Mouse (Mus musculus) CD4-positive, CD25-positive, alpha-beta regulatory T cell (primary cell): Measurements from ENCODE around the gene Fam136a. TPM values are rescaled to one million over a fixed set of nuclear protein-coding genes. Genes with fewer than 3 reads are reported as not detected.

ENCODE experiments used
- polyA plus RNA-seq: library from polyadenylated mRNA; unstranded; fragments of 100-300 nt; shearing (Covaris generic); gene quantifications from one replicate; pipeline ENCODE4 v1.2.1, GENCODE M21; 2017

Gene Fam136a
- polyA plus RNA-seq: 46.0 TPM

GRCm38 (mm10) chr6:86365371-86366124 lies at the start of gene Fam136a:
Gene Fam136a, plus strand, starts transcription at chr6:86365646.

GRCm38 (mm10) chr6:86370764-86371339 lies 5.4 kb downstream of the Fam136a start, which contains the start of gene Snrpg:
Gene Snrpg, plus strand, starts transcription at chr6:86371304.

GRCm38 (mm10) chr6:86396581-86397256 lies 31.3 kb downstream of the Fam136a start, which contains the start of gene Pcyox1:
Gene Pcyox1, minus strand, starts transcription at chr6:86397154.

GRCm38 (mm10) chr6:86404100-86404861 lies 38.8 kb downstream of the Fam136a start, which contains the start of gene Tia1:
Gene Tia1, plus strand, starts transcription at chr6:86404219.

Other genes with a start within 250 kb of the Fam136a start
- not detected for gene Tgfa, start 170.4 kb upstream of the Fam136a start, polyA plus RNA-seq
- 351 TPM for gene Snrpg, start 5.7 kb downstream of the Fam136a start, polyA plus RNA-seq
- gene Pcyox1, start 31.5 kb downstream of the Fam136a start, polyA plus RNA-seq: 6.8 TPM
- 147 TPM for gene Tia1, start 38.6 kb downstream of the Fam136a start, polyA plus RNA-seq
- gene Gm44790, start 61.0 kb downstream of the Fam136a start, polyA plus RNA-seq: not detected
- gene C87436, start 72.7 kb downstream of the Fam136a start, polyA plus RNA-seq: 50.6 TPM
- 362 TPM for gene Pcbp1, start 160.7 kb downstream of the Fam136a start, polyA plus RNA-seq